In the genomic region with DNA sequence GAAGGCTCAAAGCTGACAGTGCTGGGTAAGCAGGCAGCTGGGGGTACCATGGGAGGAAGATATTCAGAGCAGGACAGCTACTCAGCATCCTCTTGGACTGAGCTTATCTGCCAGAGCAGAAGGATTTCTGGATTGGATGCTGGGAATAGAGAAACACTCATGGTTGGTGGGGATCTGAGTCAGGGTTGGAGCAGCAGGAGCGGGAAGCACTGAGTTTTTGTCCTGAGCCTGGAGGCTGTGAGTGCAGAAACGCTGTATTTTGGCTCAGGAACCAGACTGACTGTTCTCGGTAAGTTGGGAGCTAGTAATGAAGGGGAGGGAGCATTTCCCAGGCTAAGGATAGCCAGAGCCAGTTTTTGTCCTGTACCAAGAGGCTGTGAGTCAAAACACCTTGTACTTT, we compare ENCODE assay signal across 9 mouse cellular contexts. TPM values are rescaled to one million over a fixed set of nuclear protein-coding genes. Genes with fewer than 3 reads are reported as not detected.
DNase-seq lines count a peak whose midpoint lies in the region; ATAC-seq and TF ChIP-seq lines count a peak whose summit lies in the region.
"Had no signal": no experiment of that assay in that cellular context is flagged by ENCODE, and none has a peak within 500 bp of the region (broad histone marks: within the 10 kb centered on the region; RNA-seq: fewer than 3 reads in every experiment).

No protein-coding gene starts in this region.

- no peaks in the 10 kb centered on the region for H3K9me3 ChIP-seq in lung, embryonic 16.5 days (ENCODE audit: control insufficient read depth, low read length)
- no peaks in the 10 kb centered on the region for H3K9me3 ChIP-seq in intestine, embryonic 15.5 days

- no peak for TF ChIP-seq CTCF in small intestine, adult 2 months (IDR thresholded peaks at IDR 0.05; ENCODE audit: extremely low read depth, insufficient read length, insufficient replicate concordance, low read depth, low read length)

- H3K4me2 ChIP-seq in lung, embryonic 16.5 days (ENCODE audit: low read depth, low read length), result peak overlapping the region; percentile 51; the same call in 1 of the 2 replicates
- H3K4me2 ChIP-seq in intestine, embryonic 15.5 days (replicated peaks), result peak overlapping the region; percentile 48

- no peak for TF ChIP-seq POLR2A in small intestine, adult 2 months (IDR thresholded peaks at IDR 0.05; ENCODE audit: low read depth, low read length)

- peaks cover 7% of the 10 kb centered on the region; the same call in 1 of the 2 replicates for H3K27me3 ChIP-seq in lung, embryonic 16.5 days (ENCODE audit: control insufficient read depth, insufficient read depth, low read depth, low read length)
- H3K27me3 ChIP-seq in intestine, embryonic 15.5 days (replicated peaks), result no peaks in the 10 kb centered on the region
- H3K27me3 ChIP-seq in small intestine, adult 2 months (ENCODE audit: control insufficient read depth, insufficient read depth, low read length), result peaks cover 3% of the 10 kb centered on the region; the same call in 1 of the 2 replicates

- no peak for ATAC-seq in lung, embryonic 16.5 days (ENCODE audit: low read depth)
- peak; percentile 25; the same call in 1 of the 2 replicates for ATAC-seq in intestine, embryonic 15.5 days

- H3K4me3 ChIP-seq in lung, embryonic 16.5 days (ENCODE audit: low read length), result no peak overlapping the region
- H3K4me3 ChIP-seq in intestine, embryonic 15.5 days (replicated peaks), result 0 out of 2 replicates have a peak overlapping the region, but pooled peaks have one; percentile 23
- peak overlapping the region; percentile 51 for H3K4me3 ChIP-seq in small intestine, adult 2 months (ENCODE audit: low read depth, low read length)

- no peak overlapping the region for H3K27ac ChIP-seq in lung, embryonic 16.5 days (ENCODE audit: low read length)
- H3K27ac ChIP-seq in intestine, embryonic 15.5 days, result no peak overlapping the region
- peak overlapping the region; percentile 49 for H3K27ac ChIP-seq in small intestine, adult 2 months (ENCODE audit: insufficient read depth, low read depth, low read length)

- H3K4me1 ChIP-seq in lung, embryonic 16.5 days (replicated peaks; ENCODE audit: control insufficient read depth, insufficient read depth, low read length), result no peaks in the 10 kb centered on the region
- H3K4me1 ChIP-seq in intestine, embryonic 15.5 days (replicated peaks), result no peaks in the 10 kb centered on the region
- H3K4me1 ChIP-seq in small intestine, adult 2 months (ENCODE audit: control insufficient read depth, insufficient read depth, insufficient read length, low read length), result no peaks in the 10 kb centered on the region

- 18% methylated on average over 3 of the region's 3 CpGs for WGBS in lung, embryonic 16.5 days
- 14% methylated on average over 3 of the region's 3 CpGs for WGBS in intestine, embryonic 15.5 days
- 37% methylated on average over 3 of the region's 3 CpGs for WGBS in small intestine, adult 2 months

- no peaks in the 10 kb centered on the region for H3K36me3 ChIP-seq in lung, embryonic 16.5 days (ENCODE audit: control insufficient read depth, insufficient read depth, low read length)
- H3K36me3 ChIP-seq in intestine, embryonic 15.5 days, result no peaks in the 10 kb centered on the region
- H3K36me3 ChIP-seq in small intestine, adult 2 months (ENCODE audit: control insufficient read depth, insufficient read depth, low read length), result no peaks in the 10 kb centered on the region

- peak; percentile 4 for DNase-seq in embryo, embryonic 10 days (ENCODE audit: low spot score)
- DNase-seq in embryo, embryonic 11 days, result no peak
- DNase-seq in lung, postnatal 36 days, result no peak
- DNase-seq in left cerebral cortex, adult 8-10 months (ENCODE audit: low spot score in 2 of 2), result no peak
- DNase-seq in kidney, adult 11 months, result no peak

- no peak overlapping the region for H3K9ac ChIP-seq in lung, embryonic 16.5 days (ENCODE audit: low read length)
- H3K9ac ChIP-seq in intestine, embryonic 15.5 days, result no peak overlapping the region

RNA-seq across cellular contexts. Expression of gene Prss2, which starts 21.4 kb away (rescaled TPM):
- polyA plus RNA-seq in lung, embryonic 16.5 days (2015; fragmentation: Nextera tagmentation; extraction: Ambion mirVana), result not detected in 2 replicates
- polyA plus RNA-seq in intestine, embryonic 15.5 days (2015; fragmentation: Nextera tagmentation; extraction: Ambion mirVana), result 44.4 and 169 TPM in 2 replicates
- 73.6 and 36,591 TPM in 2 replicates for polyA plus RNA-seq in small intestine, adult 2 months (2012; rRNA removed)
- total RNA-seq in left cerebral cortex, adult 8-10 months (2022), result not detected
- total RNA-seq: layer of hippocampus, adult 8-10 months had no signal

Comparison
In these comparisons a context has a peak if more than half of its experiments do, and no peak if none do; other contexts are left out.
1. RNA of gene Prss2, which starts 21.4 kb away (polyA plus RNA-seq): 73.6 to 36,591 TPM in small intestine, adult 2 months and 44.4 to 169 TPM in intestine, embryonic 15.5 days; not detected in lung, embryonic 16.5 days; every median in the first group is over 10 times any median in the second.